Mouse (Mus musculus) heart, embryonic 10.5 days (tissue): ENCODE results near the gene Gm11437. TPM values are rescaled to one million over a fixed set of nuclear protein-coding genes. Genes with fewer than 3 reads are reported as not detected.

Experiments used
- DNase-seq: peaks from one replicate; pipeline ENCODE4 v3.0.0-alpha.2; 2017; ENCODE audit warnings: low spot score
- H3K27ac ChIP-seq: fragments of 300-500 bp; sonication (generic); 2 replicates; pipeline ENCODE4 v1.5.1; 2016; ENCODE audit warnings: mild to moderate bottlenecking
- H3K27me3 ChIP-seq: fragments of 300-500 bp; sonication (generic); 2 replicates; pipeline ENCODE4 v1.6.1; 2016; ENCODE audit warnings: mild to moderate bottlenecking; ENCODE audit not compliant: poor library complexity, insufficient read depth, severe bottlenecking
- H3K36me3 ChIP-seq: fragments of 300-500 bp; sonication (generic); 2 replicates; pipeline ENCODE4 v1.6.1; 2016; ENCODE audit warnings: mild to moderate bottlenecking, moderate library complexity
- H3K4me1 ChIP-seq: fragments of 300-500 bp; sonication (generic); 2 replicates; pipeline ENCODE4 v1.6.1; 2016; ENCODE audit warnings: mild to moderate bottlenecking
- H3K4me3 ChIP-seq: fragments of 300-500 bp; sonication (generic); 2 replicates; pipeline ENCODE4 v1.5.1; 2016; ENCODE audit warnings: mild to moderate bottlenecking, moderate library complexity
- H3K9me3 ChIP-seq: fragments of 300-500 bp; sonication (generic); 2 replicates; pipeline ENCODE4 v1.6.1; 2016; ENCODE audit warnings: mild to moderate bottlenecking, moderate library complexity
- WGBS: fragments of 180-500 bp; shearing (Covaris S2); methylation state at CpG from one replicate; pipeline ENCODE4 v1.1.7; 2016; 5-methylcytosine and 5-hydroxymethylcytosine counted together
- polyA plus RNA-seq: library from polyadenylated mRNA; unstranded; fragments of >200 nt; fragmentation: Nextera tagmentation; extraction: Ambion mirVana; gene quantifications from 2 replicates; pipeline ENCODE4 v1.2.1, GENCODE M21; 2016

The Gm11437 gene
- polyA plus RNA-seq, 1 experiment from 2014 or later, result not detected

- WGBS, result 62% methylated on average over 11 of the region's 11 CpGs
- Histone ChIP-seq H3K27ac (no peak overlapping the region), H3K9me3 (no peaks in the 10 kb centered on the region), H3K4me3 (no peak overlapping the region), H3K27me3 (no peaks in the 10 kb centered on the region), H3K4me1 (peaks cover 9% of the 10 kb centered on the region), H3K36me3 (no peaks in the 10 kb centered on the region)
- DNase-seq, result no peak
Observed at GRCm38 (mm10) chr11:84172539-84173435, 5.5 kb upstream of the Gm11437 start.

- Histone ChIP-seq H3K4me3 (0 out of 2 replicates have a peak overlapping the region, but pooled peaks have one; percentile 31), H3K36me3 (no peaks in the 10 kb centered on the region), H3K4me1 (peaks cover 7% of the 10 kb centered on the region), H3K27ac (no peak overlapping the region), H3K27me3 (no peaks in the 10 kb centered on the region), H3K9me3 (no peaks in the 10 kb centered on the region)
- 19% methylated on average over 7 of the region's 7 CpGs for WGBS
- DNase-seq, result no peak
Observed at GRCm38 (mm10) chr11:84168701-84169288, 1.5 kb upstream of the Gm11437 start.

GRCm38 (mm10) chr11:84164561-84164960 lies 2.7 kb downstream of the Gm11437 start:
- Histone ChIP-seq H3K9me3 (no peaks in the 10 kb centered on the region), H3K36me3 (no peaks in the 10 kb centered on the region), H3K4me3 (no peak overlapping the region), H3K4me1 (no peaks in the 10 kb centered on the region), H3K27ac (no peak overlapping the region), H3K27me3 (no peaks in the 10 kb centered on the region)
- DNase-seq, result no peak
- 68% methylated on average over 4 of the region's 4 CpGs for WGBS

- WGBS, result 79% methylated on average over 6 of the region's 6 CpGs
- Histone ChIP-seq H3K36me3 (no peaks in the 10 kb centered on the region), H3K9me3 (no peaks in the 10 kb centered on the region), H3K27me3 (no peaks in the 10 kb centered on the region), H3K4me1 (no peaks in the 10 kb centered on the region), H3K27ac (no peak overlapping the region), H3K4me3 (no peak overlapping the region)
- no peak for DNase-seq
Observed at GRCm38 (mm10) chr11:84164123-84164522, 3.2 kb downstream of the Gm11437 start.

GRCm38 (mm10) chr11:84156535-84157262 lies 10.6 kb downstream of the Gm11437 start:
- H3K27me3 ChIP-seq, result peaks cover 13% of the 10 kb centered on the region; the same call in 1 of the 2 replicates
- no peak overlapping the region for H3K27ac ChIP-seq
- no peaks in the 10 kb centered on the region for H3K9me3 ChIP-seq
- no peaks in the 10 kb centered on the region for H3K4me1 ChIP-seq
- WGBS, result 90% methylated on average over 4 of the region's 4 CpGs
- H3K36me3 ChIP-seq, result no peaks in the 10 kb centered on the region
- no peak overlapping the region for H3K4me3 ChIP-seq
- DNase-seq, result no peak

GRCm38 (mm10) chr11:84150884-84151283 lies 16.4 kb downstream of the Gm11437 start:
- DNase-seq, result no peak
- no peak overlapping the region for H3K4me3 ChIP-seq
- no peak overlapping the region for H3K27ac ChIP-seq
- no peaks in the 10 kb centered on the region for H3K9me3 ChIP-seq
- H3K27me3 ChIP-seq, result peaks cover 17% of the 10 kb centered on the region; the same call in 1 of the 2 replicates
- H3K4me1 ChIP-seq, result no peaks in the 10 kb centered on the region
- H3K36me3 ChIP-seq, result no peaks in the 10 kb centered on the region
- 65% methylated on average over 2 of the region's 2 CpGs for WGBS

- no peaks in the 10 kb centered on the region for H3K36me3 ChIP-seq
- H3K4me1 ChIP-seq, result no peaks in the 10 kb centered on the region
- 0 out of 2 replicates have a peak, but pooled peaks cover 6% of the 10 kb centered on the region for H3K27me3 ChIP-seq
- no peak for DNase-seq
- H3K4me3 ChIP-seq, result no peak overlapping the region
- no peaks in the 10 kb centered on the region for H3K9me3 ChIP-seq
- no peak overlapping the region for H3K27ac ChIP-seq
- 71% methylated on average over 3 of the region's 3 CpGs for WGBS
Observed at GRCm38 (mm10) chr11:84146081-84146480, 21.2 kb downstream of the Gm11437 start.

GRCm38 (mm10) chr11:84145201-84145798 lies 22.0 kb downstream of the Gm11437 start:
- Histone ChIP-seq H3K27ac (no peak overlapping the region), H3K36me3 (no peaks in the 10 kb centered on the region), H3K4me3 (no peak overlapping the region), H3K9me3 (no peaks in the 10 kb centered on the region), H3K27me3 (0 out of 2 replicates have a peak, but pooled peaks cover 6% of the 10 kb centered on the region), H3K4me1 (no peaks in the 10 kb centered on the region)
- 70% methylated on average over 10 of the region's 10 CpGs for WGBS
- no peak for DNase-seq

GRCm38 (mm10) chr11:84141752-84142151 lies 25.5 kb downstream of the Gm11437 start:
- 39% methylated on average over 2 of the region's 2 CpGs for WGBS
- 0 out of 2 replicates have a peak, but pooled peaks cover 6% of the 10 kb centered on the region for H3K27me3 ChIP-seq
- no peaks in the 10 kb centered on the region for H3K36me3 ChIP-seq
- H3K4me3 ChIP-seq, result no peak overlapping the region
- H3K9me3 ChIP-seq, result no peaks in the 10 kb centered on the region
- peaks cover 5% of the 10 kb centered on the region; the same call in 1 of the 2 replicates for H3K4me1 ChIP-seq
- H3K27ac ChIP-seq, result no peak overlapping the region
- no peak for DNase-seq

GRCm38 (mm10) chr11:84136453-84136852 lies 30.8 kb downstream of the Gm11437 start:
- Histone ChIP-seq H3K27ac (no peak overlapping the region), H3K36me3 (no peaks in the 10 kb centered on the region), H3K4me1 (peaks cover 5% of the 10 kb centered on the region; the same call in 1 of the 2 replicates), H3K9me3 (no peaks in the 10 kb centered on the region), H3K4me3 (no peak overlapping the region), H3K27me3 (no peaks in the 10 kb centered on the region)
- WGBS, result 83% methylated on average over 3 of the region's 3 CpGs
- no peak for DNase-seq

GRCm38 (mm10) chr11:84134331-84134860 lies 32.9 kb downstream of the Gm11437 start:
- Histone ChIP-seq H3K27ac (no peak overlapping the region), H3K36me3 (no peaks in the 10 kb centered on the region), H3K27me3 (no peaks in the 10 kb centered on the region), H3K4me1 (peaks cover 12% of the 10 kb centered on the region), H3K9me3 (no peaks in the 10 kb centered on the region), H3K4me3 (no peak overlapping the region)
- DNase-seq, result no peak
- 85% methylated on average over 2 of the region's 2 CpGs for WGBS

GRCm38 (mm10) chr11:84129799-84130185 lies 37.5 kb downstream of the Gm11437 start:
- no peak for DNase-seq
- WGBS, result 7% methylated on average over 11 of the region's 11 CpGs
- Histone ChIP-seq H3K4me3 (peak overlapping the region; percentile 91), H3K27ac (peak overlapping the region; percentile 96), H3K4me1 (peaks cover 10% of the 10 kb centered on the region; the same call in 1 of the 2 replicates), H3K36me3 (peaks cover 24% of the 10 kb centered on the region), H3K9me3 (no peaks in the 10 kb centered on the region), H3K27me3 (no peaks in the 10 kb centered on the region)
